Mouse (Mus musculus) spleen, postnatal 4 days (tissue): ENCODE measurements around the gene Zfp978.
"Not testable (repeated sequence)": the region's sequence is repeated elsewhere in the genome, so short reads cannot be mapped to it uniquely, and the experiment has no call there.

Experiments
- DNase-seq, 2 experiments: peaks; one replicate each; pipeline ENCODE4 v3.0.0; 2022; ENCODE audit warnings: low spot score in 2 of 2

Gene Zfp978

DNA sequence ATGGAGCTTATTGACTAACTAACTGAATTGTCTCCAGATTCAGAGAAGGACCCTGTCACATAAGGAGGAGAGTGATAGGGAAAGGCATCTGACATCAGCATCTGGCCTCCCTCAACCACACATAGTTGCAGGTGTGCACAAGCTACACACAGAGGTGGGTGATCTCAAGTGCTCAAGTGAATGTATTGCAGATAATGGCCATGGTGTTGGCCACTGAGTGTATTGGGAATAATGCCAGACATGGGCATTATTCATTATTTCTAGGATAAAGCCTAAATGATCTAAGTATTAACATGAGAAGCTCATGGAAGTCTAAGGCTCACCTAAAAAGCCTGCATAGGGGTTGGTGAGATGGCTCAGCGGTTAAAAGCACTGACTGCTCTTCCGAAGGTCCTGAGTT is 10.6 kb upstream of the Zfp978 start:
- peak in 1 of 2 experiments; percentile 66 for DNase-seq

DNA sequence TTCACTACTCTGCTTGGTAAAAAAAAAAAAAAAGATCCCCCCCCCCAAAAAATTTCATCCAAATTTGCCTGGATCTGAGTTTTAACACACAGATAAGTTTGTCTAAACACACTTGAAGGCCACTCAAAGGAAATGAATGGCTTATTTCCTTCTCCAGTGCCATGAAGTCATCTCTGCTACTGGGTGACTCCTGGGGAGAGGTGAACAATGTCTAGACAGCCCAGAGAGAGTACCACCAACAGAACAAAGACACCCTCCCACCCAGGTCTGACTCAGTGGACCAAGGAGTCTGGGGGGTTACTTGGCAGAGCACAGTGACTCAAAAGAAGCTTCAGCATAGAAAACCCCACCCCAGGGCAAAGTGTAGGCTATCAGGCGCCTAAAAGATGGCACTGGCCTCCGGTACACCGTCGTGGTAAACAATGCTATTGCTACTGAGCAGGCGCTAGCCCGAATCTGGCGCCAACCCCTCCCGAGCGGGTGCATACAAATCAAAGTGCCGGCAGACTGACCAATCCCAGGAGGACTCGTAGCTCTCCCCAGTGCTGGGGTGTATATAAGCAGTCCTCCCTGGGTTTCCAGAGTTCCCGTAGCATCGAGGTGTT is 9.6 kb upstream of the Zfp978 start:
- peak in 1 of 2 experiments; percentile 63 for DNase-seq

DNA sequence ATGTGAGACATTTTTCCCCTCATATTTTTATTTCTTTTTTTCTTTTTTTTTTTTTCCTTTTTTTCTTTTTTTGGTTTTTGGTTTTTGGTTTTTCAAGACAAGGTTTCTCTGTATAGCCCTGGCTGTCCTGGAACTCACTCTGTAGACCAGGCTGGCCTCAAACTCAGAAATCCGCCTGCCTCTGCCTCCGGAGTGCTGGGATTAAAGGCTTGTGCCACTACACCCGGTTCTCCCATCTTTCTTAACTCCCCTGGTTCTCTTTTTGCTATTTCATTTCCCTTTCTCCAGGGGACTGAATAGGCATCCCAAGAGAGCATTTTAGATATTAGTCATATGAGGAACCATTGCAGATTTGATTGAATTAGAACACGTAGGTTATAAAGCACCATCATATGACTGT is 7.5 kb upstream of the Zfp978 start:
- peak in 1 of 2 experiments; percentile 53 for DNase-seq

- not testable (repeated sequence) for DNase-seq
Observed at GRCm38 (mm10) chr4:147356042-147356441, 5.1 kb upstream of the Zfp978 start.

GRCm38 (mm10) chr4:147357195-147357594 is 3.9 kb upstream of the Zfp978 start:
- not testable (repeated sequence) for DNase-seq

DNA sequence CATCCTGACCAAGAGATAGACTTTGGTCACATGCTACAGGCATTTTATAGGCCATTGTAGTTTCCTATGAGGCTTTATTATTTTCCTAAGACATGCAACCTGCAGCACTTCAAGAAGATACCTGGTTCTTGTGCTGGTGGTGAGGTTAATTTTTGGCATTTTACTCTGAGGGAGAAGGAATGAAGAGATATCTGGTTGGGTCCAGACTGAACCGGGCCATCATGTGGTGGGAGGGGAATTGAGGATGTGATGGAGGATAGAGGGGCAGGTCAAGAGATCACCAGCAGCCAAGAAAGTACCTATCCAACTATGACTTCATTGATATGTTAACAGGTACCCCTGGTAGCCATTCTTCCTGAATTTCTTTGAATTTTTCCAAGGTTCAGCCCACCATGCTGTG is 769 bp downstream of the Zfp978 start:
- not testable (repeated sequence) for DNase-seq

- DNase-seq, result not testable (repeated sequence)
Observed at GRCm38 (mm10) chr4:147369564-147369963, 8.5 kb downstream of the Zfp978 start.

DNA sequence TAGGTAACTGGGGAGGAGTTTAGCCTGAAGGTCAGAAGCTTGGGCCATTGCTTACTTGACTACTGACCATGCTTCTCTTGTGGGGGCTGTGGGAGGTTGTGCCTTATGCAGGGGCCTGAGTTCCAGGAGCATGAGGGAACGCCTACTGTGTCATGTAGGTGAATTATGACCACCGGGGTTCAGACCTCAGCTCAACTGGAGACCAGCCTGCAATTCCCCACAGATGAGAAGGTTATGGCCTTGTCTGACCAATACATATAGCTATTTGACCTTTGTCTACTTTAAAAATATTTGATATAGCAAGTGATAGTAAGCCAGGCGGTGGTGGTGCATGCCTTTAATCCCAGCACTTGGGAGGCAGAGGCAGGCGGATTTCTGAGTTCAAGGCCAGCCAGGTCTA is 22.1 kb downstream of the Zfp978 start:
- peak in 1 of 2 experiments; percentile 56 for DNase-seq

DNA sequence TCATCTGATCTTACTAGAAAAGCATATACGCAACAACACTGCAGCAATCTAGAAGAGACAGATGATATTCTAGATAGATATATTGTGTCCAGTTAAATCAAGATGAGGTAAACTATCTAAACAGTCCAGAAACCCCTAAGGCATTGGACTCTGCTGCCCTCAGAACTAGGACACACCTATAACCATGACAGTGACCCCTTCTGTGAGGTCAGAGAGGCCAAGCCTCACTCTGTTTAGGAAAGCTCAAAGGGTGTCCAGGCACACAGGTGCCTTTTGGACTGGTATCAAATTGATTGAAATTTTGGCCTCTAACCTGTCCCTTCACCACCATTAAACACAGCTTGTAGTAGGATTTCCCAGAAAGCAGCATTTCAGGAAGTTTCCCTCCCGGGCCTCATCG is 36.1 kb downstream of the Zfp978 start:
- not testable (repeated sequence) for DNase-seq

DNA sequence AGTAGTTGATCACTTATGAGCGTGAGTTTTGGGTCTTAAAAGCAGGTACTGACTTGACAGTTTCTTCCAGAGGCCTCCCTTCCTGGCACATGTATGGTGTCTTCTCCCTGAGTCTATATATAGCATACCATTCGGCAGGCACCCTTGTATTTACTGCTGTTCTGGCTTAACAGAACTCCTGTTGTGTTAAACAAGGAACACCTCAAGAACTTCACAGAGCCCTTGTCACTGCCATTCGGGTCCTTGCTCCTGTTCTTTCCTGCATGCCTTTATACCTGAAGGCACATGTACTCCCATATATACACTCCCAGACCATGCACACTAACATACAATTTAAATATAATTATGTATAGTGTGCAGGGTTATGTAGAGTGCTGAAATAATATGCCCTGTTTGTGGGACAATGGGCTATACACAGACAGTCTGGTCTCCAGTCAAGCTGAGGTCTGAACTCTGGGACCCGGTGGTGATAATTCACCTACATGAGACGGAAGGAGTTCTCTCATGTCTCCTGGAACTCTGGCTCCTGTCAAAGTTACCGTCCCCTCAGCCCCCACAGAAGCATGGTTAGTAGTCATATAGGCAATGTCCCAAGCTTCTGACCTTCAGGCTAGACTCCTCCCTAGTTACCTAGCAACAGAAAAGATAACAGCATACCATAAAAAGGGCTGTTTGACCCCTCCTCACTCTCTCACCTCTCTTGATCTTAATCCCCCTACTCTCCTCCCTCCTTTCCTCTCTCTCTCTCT is 37.0 kb downstream of the Zfp978 start:
- DNase-seq, result peak; percentile 24 to 71

- peak; percentile 52 to 75 for DNase-seq
Observed at GRCm38 (mm10) chr4:147398741-147399140, 37.6 kb downstream of the Zfp978 start.

DNA sequence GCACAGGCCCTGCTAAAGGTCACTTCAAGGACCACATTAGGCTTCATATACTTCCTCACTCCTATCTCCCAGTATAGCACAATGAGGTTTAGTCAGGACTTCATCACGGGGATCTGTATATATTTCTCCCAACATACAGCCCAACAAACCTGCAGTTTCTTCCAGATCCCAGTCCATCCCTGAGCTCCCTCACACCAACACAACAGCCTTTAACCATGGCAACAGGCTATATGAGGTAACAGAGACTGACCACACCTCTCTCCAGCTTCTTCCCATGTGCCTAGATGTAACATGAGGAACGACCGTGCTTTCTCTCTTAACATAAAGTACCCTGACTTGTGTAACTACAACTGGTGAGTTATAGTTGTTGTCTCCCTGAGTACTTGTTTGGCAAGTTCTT is 38.4 kb downstream of the Zfp978 start:
- peak in 1 of 2 experiments; percentile 58 for DNase-seq

DNA sequence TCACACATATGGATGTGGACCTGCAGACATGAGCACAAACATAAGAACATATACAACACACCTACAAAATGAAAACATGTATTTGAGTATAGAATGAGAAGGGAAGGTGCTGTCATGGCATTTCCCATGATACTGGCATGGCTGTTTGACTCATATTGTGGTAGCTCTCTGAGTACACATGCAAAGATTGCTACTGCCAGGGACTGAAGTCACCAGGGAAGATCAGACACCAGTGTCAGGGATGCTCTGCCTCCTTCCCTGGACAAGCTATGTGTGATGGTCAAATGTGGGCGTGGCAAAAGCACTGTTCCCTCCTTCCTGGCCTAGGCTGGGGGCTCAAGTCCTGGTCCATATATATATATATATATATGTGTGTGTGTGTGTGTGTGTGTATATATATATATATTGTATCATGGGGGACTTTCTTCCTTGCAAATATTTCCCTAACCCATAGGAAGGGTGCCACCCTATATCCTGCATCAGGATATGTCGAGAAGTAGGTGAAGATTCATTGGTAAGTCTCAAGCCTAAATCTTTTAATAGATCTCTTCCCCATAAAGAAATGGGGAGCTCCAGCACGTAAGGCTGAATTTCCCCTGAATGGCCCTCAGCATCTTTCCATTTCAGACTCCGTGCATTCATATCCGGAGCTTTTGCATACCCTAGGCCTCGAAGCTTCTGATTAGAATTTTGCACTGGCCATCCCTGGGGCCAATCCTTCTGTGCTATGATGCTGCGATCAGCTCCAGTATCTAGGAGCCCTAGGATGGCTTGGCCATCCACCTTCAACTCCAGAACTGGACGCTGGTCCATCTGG is 39.1 kb downstream of the Zfp978 start:
- DNase-seq, result peak; percentile 15 to 67

DNA sequence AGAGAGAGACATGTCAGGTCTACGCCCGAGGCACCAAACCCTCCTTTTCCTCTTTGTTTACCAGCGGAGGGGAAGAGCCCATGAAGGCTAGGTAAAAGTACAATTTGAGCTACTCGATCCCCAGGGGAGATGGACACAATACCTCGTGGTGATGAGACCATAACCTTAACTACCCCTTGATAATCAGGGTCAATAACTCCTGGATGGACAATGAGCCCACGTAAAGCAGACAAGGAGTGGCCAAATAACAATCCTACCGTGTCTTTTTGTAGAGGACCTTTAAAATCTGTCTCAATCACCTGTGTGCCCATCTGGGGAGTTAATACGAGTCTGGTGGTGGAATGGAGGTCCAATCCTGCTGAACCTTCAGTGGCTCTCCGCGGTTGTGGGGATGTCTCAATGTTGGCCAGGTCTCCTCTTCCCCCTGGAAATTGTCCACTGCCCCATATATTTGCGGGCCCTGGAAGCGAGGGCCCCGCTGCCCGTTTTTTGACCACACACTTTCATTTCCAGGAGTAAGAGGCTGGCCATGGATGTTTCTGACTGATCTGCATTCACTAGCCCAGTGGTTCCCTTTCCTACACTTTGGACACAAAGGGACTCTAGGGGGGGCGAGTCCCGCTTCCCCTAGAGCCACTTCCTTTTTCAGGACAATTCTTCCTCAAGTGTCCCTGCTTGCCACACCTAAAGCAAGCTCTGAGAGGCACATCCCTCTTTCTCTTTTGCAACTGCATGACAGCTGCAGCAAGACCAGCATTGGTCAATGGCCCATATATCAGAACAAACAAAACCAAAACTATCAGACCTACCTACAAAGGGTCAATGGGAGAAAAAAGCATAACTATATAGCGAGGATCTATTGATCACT is 40.0 kb downstream of the Zfp978 start:
- peak; percentile 21 to 75 for DNase-seq

DNA sequence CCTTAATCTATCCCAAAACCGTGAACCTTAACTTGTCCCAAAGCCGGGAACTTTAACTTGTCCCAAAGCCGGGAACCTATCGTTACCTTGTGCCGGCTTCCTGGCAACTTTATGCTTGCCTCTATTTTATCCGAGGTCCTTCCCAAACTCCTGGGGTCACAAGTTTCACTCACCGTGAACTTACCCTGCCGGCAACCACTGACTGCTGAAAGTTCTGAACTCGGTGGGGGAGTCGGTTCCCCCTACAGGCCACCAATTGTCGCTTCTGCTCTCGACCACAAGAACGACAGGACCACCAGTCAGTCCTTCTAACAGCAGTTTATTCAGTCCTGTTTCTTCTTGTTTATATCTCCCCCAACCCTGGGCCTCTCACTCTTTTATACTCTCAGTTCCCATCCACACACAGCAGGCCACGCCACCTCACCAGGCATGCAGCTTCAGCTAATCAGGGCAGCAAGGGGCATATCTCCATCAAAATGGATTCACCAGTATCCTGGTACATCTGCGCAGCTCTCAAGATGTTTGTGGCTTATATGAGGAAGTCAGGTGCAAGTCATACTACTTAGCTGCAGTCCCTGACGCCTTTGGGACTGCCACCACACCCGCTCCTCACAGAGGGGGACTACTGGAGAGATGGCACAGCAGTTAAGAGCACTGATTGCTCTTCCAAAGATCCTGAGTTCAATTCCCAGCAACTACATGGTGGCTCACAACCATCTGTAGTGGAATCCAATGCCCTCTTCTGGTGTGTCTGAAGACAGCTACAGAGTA is 40.8 kb downstream of the Zfp978 start:
- peak; percentile 20 to 73 for DNase-seq

- DNase-seq, result not testable (repeated sequence)
Observed at GRCm38 (mm10) chr4:147402507-147402890, 41.4 kb downstream of the Zfp978 start.

GRCm38 (mm10) chr4:147403509-147403908 is 42.4 kb downstream of the Zfp978 start:
- DNase-seq, result peak in 1 of 2 experiments; percentile 67

DNA sequence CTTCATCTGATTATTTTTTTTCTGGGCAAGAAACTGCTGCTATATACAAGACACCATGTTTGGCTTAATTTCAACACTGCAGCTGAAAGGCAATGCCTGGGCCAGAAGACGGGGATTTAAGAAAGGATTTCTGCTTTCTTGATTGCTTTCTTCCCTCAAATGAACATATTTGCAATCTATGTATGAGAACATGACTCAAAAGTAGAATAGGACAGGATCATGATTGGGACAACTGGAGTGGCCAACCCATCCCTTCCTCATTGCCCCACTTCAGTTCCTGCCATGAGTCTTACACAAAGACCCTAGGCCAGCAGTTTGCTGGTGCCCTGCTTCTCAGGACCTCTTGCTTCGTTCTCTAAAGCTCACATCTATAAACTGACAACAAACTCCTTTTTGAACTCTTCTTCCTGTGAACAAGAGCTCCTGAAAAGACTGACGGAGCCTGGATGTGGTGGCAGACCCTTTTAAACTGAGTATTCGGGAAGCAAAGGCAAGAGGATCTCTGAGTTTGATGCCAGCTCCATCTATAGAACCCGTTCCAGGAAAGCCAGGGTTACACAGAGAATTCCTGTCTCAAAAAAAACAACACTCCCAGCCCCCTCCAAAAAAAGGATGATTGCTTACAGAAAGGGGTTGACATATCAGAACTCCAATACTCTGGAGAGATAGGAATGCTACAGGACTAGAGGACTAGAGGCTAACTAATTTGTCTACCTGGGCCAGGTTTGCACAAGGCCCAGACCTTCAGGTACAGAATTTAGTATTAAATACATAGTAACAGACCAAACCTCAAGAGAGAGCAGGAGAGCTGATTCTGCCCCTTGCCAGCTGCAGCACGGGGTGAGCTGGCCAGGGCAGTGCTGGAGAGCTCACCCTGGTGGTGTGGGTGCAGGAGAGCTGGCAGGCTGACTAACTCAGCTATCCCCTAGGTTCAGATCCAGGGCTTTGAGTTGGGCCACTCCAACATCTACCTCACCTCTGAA is 43.1 kb downstream of the Zfp978 start:
- DNase-seq, result peak in 1 of 2 experiments; percentile 62

GRCm38 (mm10) chr4:147406735-147407462 is 45.8 kb downstream of the Zfp978 start:
- DNase-seq, result no peak
